Mouse (Mus musculus): Measurements from ENCODE around the gene Crtam. TPM values are rescaled to one million over a fixed set of nuclear protein-coding genes. Genes with fewer than 3 reads are reported as not detected.

Crtam gene
- total and polyA plus RNA-seq, 2 experiments: not detected

GRCm38 (mm10) chr9:40997116-40997779 lies 7.2 kb downstream of the Crtam start:
- Histone ChIP-seq H3K36me3 (ENCODE audit: control insufficient read depth, insufficient read depth, low read length) (no peaks in the 10 kb centered on the region), H3K79me2 (ENCODE audit: control insufficient read depth, insufficient read depth, low read length) (no peaks in the 10 kb centered on the region), H3K4me3 (ENCODE audit: insufficient read depth, low read depth, low read length) (no peak overlapping the region), H3K9ac (ENCODE audit: low read depth, low read length) (no peak overlapping the region), H3K4me1 (ENCODE audit: control insufficient read depth, insufficient read depth, low read length) (no peaks in the 10 kb centered on the region), H3K27me3 (ENCODE audit: control insufficient read depth, insufficient read depth, low read length) (no peaks in the 10 kb centered on the region), H3K27ac (replicated peaks; ENCODE audit: insufficient read depth, low read depth, low read length) (no peak overlapping the region)
- TF ChIP-seq POLR2A (IDR thresholded peaks at IDR 0.05; ENCODE audit: extremely low read depth, insufficient read depth, low read length) (no peak), CTCF (IDR thresholded peaks at IDR 0.05; ENCODE audit: low read depth, low read length) (no peak)
- 78% methylated on average over 7 of the region's 7 CpGs for whole genome bisulfite sequencing
- DNase-seq (ENCODE audit: extremely low read depth, low read depth, low spot score): no peak

- Histone ChIP-seq H3K4me1 (ENCODE audit: control insufficient read depth, insufficient read depth, low read length) (no peaks in the 10 kb centered on the region), H3K27ac (replicated peaks; ENCODE audit: insufficient read depth, low read depth, low read length) (no peak overlapping the region), H3K4me3 (ENCODE audit: insufficient read depth, low read depth, low read length) (no peak overlapping the region), H3K79me2 (ENCODE audit: control insufficient read depth, insufficient read depth, low read length) (no peaks in the 10 kb centered on the region), H3K9ac (ENCODE audit: low read depth, low read length) (no peak overlapping the region), H3K27me3 (ENCODE audit: control insufficient read depth, insufficient read depth, low read length) (no peaks in the 10 kb centered on the region), H3K36me3 (ENCODE audit: control insufficient read depth, insufficient read depth, low read length) (no peaks in the 10 kb centered on the region)
- WGBS: 79% methylated on average over 5 of the region's 5 CpGs
- no peak for TF ChIP-seq CTCF (IDR thresholded peaks at IDR 0.05; ENCODE audit: low read depth, low read length)
- no peak for DNase-seq (ENCODE audit: extremely low read depth, low read depth, low spot score)
Observed at GRCm38 (mm10) chr9:40994075-40994474, 10.4 kb downstream of the Crtam start.

GRCm38 (mm10) chr9:40991511-40991910 lies 12.9 kb downstream of the Crtam start:
- DNase-seq (ENCODE audit: extremely low read depth, low read depth, low spot score): no peak
- Histone ChIP-seq H3K4me1 (ENCODE audit: control insufficient read depth, insufficient read depth, low read length) (no peaks in the 10 kb centered on the region), H3K36me3 (ENCODE audit: control insufficient read depth, insufficient read depth, low read length) (no peaks in the 10 kb centered on the region), H3K27me3 (ENCODE audit: control insufficient read depth, insufficient read depth, low read length) (no peaks in the 10 kb centered on the region), H3K27ac (replicated peaks; ENCODE audit: insufficient read depth, low read depth, low read length) (no peak overlapping the region), H3K79me2 (ENCODE audit: control insufficient read depth, insufficient read depth, low read length) (no peaks in the 10 kb centered on the region), H3K4me3 (ENCODE audit: insufficient read depth, low read depth, low read length) (no peak overlapping the region), H3K9ac (ENCODE audit: low read depth, low read length) (no peak overlapping the region)
- TF ChIP-seq CTCF (IDR thresholded peaks at IDR 0.05; ENCODE audit: low read depth, low read length) (no peak), POLR2A (IDR thresholded peaks at IDR 0.05; ENCODE audit: extremely low read depth, insufficient read depth, low read length) (no peak)
- WGBS: 85% methylated on average over 6 of the region's 6 CpGs

- H3K27ac ChIP-seq (replicated peaks; ENCODE audit: insufficient read depth, low read depth, low read length): no peak overlapping the region
- no peaks in the 10 kb centered on the region for H3K27me3 ChIP-seq (ENCODE audit: control insufficient read depth, insufficient read depth, low read length)
- H3K4me3 ChIP-seq (ENCODE audit: insufficient read depth, low read depth, low read length): no peak overlapping the region
- H3K9ac ChIP-seq (ENCODE audit: low read depth, low read length): no peak overlapping the region
- H3K36me3 ChIP-seq (ENCODE audit: control insufficient read depth, insufficient read depth, low read length): no peaks in the 10 kb centered on the region
- H3K4me1 ChIP-seq (ENCODE audit: control insufficient read depth, insufficient read depth, low read length): no peaks in the 10 kb centered on the region
- H3K79me2 ChIP-seq (ENCODE audit: control insufficient read depth, insufficient read depth, low read length): no peaks in the 10 kb centered on the region
- peak; percentile 43 for TF ChIP-seq CTCF (IDR thresholded peaks at IDR 0.05; ENCODE audit: low read depth, low read length)
- no peak for TF ChIP-seq POLR2A (IDR thresholded peaks at IDR 0.05; ENCODE audit: extremely low read depth, insufficient read depth, low read length)
- WGBS: 39% methylated on average over 4 of the region's 4 CpGs
- DNase-seq (ENCODE audit: extremely low read depth, low read depth, low spot score): peak; percentile 8
Observed at GRCm38 (mm10) chr9:40989940-40990588, 14.4 kb downstream of the Crtam start.

GRCm38 (mm10) chr9:40984313-40984712 lies 20.1 kb downstream of the Crtam start:
- DNase-seq (ENCODE audit: extremely low read depth, low read depth, low spot score): no peak
- H3K27me3 ChIP-seq (ENCODE audit: control insufficient read depth, insufficient read depth, low read length): no peaks in the 10 kb centered on the region
- H3K4me3 ChIP-seq (ENCODE audit: insufficient read depth, low read depth, low read length): no peak overlapping the region
- TF ChIP-seq CTCF (IDR thresholded peaks at IDR 0.05; ENCODE audit: low read depth, low read length) (no peak), POLR2A (IDR thresholded peaks at IDR 0.05; ENCODE audit: extremely low read depth, insufficient read depth, low read length) (no peak)
- H3K79me2 ChIP-seq (ENCODE audit: control insufficient read depth, insufficient read depth, low read length): no peaks in the 10 kb centered on the region
- H3K36me3 ChIP-seq (ENCODE audit: control insufficient read depth, insufficient read depth, low read length): no peaks in the 10 kb centered on the region
- H3K27ac ChIP-seq (replicated peaks; ENCODE audit: insufficient read depth, low read depth, low read length): no peak overlapping the region
- WGBS: 76% methylated on average over 3 of the region's 3 CpGs
- H3K4me1 ChIP-seq (ENCODE audit: control insufficient read depth, insufficient read depth, low read length): no peaks in the 10 kb centered on the region
- H3K9ac ChIP-seq (ENCODE audit: low read depth, low read length): no peak overlapping the region

GRCm38 (mm10) chr9:40983758-40984157 lies 20.7 kb downstream of the Crtam start:
- Histone ChIP-seq H3K4me3 (ENCODE audit: insufficient read depth, low read depth, low read length) (no peak overlapping the region), H3K79me2 (ENCODE audit: control insufficient read depth, insufficient read depth, low read length) (no peaks in the 10 kb centered on the region), H3K36me3 (ENCODE audit: control insufficient read depth, insufficient read depth, low read length) (no peaks in the 10 kb centered on the region), H3K27me3 (ENCODE audit: control insufficient read depth, insufficient read depth, low read length) (no peaks in the 10 kb centered on the region), H3K9ac (ENCODE audit: low read depth, low read length) (no peak overlapping the region), H3K27ac (replicated peaks; ENCODE audit: insufficient read depth, low read depth, low read length) (no peak overlapping the region), H3K4me1 (ENCODE audit: control insufficient read depth, insufficient read depth, low read length) (no peaks in the 10 kb centered on the region)
- no peak for DNase-seq (ENCODE audit: extremely low read depth, low read depth, low spot score)
- 79% methylated on average over 3 of the region's 3 CpGs for WGBS
- TF ChIP-seq CTCF (IDR thresholded peaks at IDR 0.05; ENCODE audit: low read depth, low read length): no peak
- no peak for TF ChIP-seq POLR2A (IDR thresholded peaks at IDR 0.05; ENCODE audit: extremely low read depth, insufficient read depth, low read length)
